Mouse (Mus musculus) myocyte (in vitro differentiated cells): Measurements from ENCODE around the gene Srsf10.

Experiments used
- E2F4 ChIP-seq: IDR thresholded peaks from one replicate; pipeline ENCODE4 v1.6.1; 2011; ENCODE audit warnings: mild to moderate bottlenecking, control low read depth, moderate library complexity; ENCODE audit not compliant: insufficient read depth
- MYOG ChIP-seq, 3 experiments: IDR thresholded peaks; one replicate each; pipeline ENCODE4 v1.6.1; 2011; ENCODE audit warnings: control low read depth in 2 of 3, low read depth in 2 of 3, mild to moderate bottlenecking in 2 of 3; ENCODE audit not compliant: insufficient read length in 2 of 3, control insufficient read depth in 1 of 3, insufficient read depth in 1 of 3
- POLR2A ChIP-seq: IDR thresholded peaks from one replicate; pipeline ENCODE4 v1.6.1; 2011; ENCODE audit warnings: low read depth, mild to moderate bottlenecking, control low read depth, moderate library complexity; ENCODE audit not compliant: insufficient read length

DNA sequence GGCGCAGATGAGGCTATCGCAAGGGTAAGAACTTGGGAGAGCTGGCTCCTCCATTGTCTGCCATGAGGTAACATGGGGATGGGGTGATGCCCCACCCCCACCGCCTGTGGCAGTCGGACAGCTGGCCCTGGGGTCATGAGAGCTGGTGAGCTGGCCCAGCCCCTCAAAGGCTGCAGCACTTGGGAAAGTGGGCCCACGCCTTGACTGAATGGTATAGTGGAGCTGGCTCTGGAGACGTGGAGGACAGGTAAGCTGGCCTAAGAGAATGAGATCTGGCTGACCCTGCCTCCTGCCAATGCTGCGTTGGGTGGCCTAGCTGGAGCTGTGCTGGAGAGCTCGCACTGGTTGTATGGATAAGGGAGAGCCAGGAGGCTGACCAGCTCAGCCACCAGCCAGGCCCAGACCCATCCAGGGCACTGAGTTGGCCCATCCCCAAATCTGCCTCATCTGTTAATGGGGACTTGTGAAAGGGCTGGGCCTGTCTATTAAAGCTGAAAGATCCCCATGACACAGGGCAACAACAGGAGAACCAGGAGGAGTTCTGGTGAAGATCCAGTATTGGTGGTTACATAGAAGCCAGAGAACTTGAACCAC is 21.3 kb upstream of the Srsf10 start:
- no peak for TF ChIP-seq MYOG (IDR thresholded peaks at IDR 0.05; ENCODE audit: control insufficient read depth in 1 of 3, insufficient read depth in 1 of 3, insufficient read length in 2 of 3, low read depth in 2 of 3)
- TF ChIP-seq POLR2A, result no peak
- TF ChIP-seq E2F4, result no peak
